8 mouse cellular contexts compared by ENCODE assay signal in genomic region chr8:69822386-69823191, GRCm38 (mm10). TPM values are rescaled to one million over a fixed set of nuclear protein-coding genes. Genes with fewer than 3 reads are reported as not detected.
DNase-seq lines count a peak whose midpoint lies in the region; ATAC-seq and TF ChIP-seq lines count a peak whose summit lies in the region.

Gene Lpar2, plus strand, starts transcription at chr8:69822429.

- peak within 1 kb of the TSS; percentile 79 for H3K9ac ChIP-seq in ES-E14 (ENCODE audit: insufficient read depth, low read depth, low read length, poor library complexity, severe bottlenecking)
- peak within 1 kb of the TSS; percentile 79 for H3K9ac ChIP-seq in embryonic facial prominence, embryonic 11.5 days (replicated peaks; ENCODE audit: low read length)
- peak within 1 kb of the TSS; percentile 58 for H3K9ac ChIP-seq in hindbrain, embryonic 12.5 days
- peak within 1 kb of the TSS; percentile 71 for H3K9ac ChIP-seq in limb, embryonic 14.5 days (ENCODE audit: low read depth, low read length, severe bottlenecking)
- peak within 1 kb of the TSS; percentile 78 for H3K9ac ChIP-seq in midbrain, embryonic 13.5 days (replicated peaks)

- peak within 1 kb of the TSS; percentile 39 for H3ac ChIP-seq in C2C12 (ENCODE audit: control insufficient read depth, insufficient read length, low read depth)

- no peaks in the 10 kb centered on the region for H3K79me2 ChIP-seq in C2C12 (ENCODE audit: control insufficient read depth, insufficient read depth)

- TF ChIP-seq CTCF in C2C12 (IDR thresholded peaks at IDR 0.05; ENCODE audit: control insufficient read depth, insufficient read depth, insufficient read length) = no peak
- TF ChIP-seq CTCF in testis, adult 2 months (IDR thresholded peaks at IDR 0.05; ENCODE audit: control insufficient read depth, insufficient read depth, insufficient replicate concordance, low read depth, low read length) = no peak

- TF ChIP-seq POLR2A in limb, embryonic 14.5 days (IDR thresholded peaks at IDR 0.05; ENCODE audit: borderline replicate concordance, extremely low read depth, insufficient read depth, insufficient read length) = no peak
- peak; percentile 45 for TF ChIP-seq POLR2A in testis, adult 2 months (IDR thresholded peaks at IDR 0.05; ENCODE audit: control insufficient read depth, low read depth, low read length)

- DNase-seq in ES-E14 (ENCODE audit: low read depth, low spot score) = peak; percentile 72
- DNase-seq in embryonic facial prominence, embryonic 11.5 days (ENCODE audit: low spot score) = peak; percentile 92
- peak; percentile 79 for DNase-seq in limb, embryonic 14.5 days (ENCODE audit: low spot score)
- no peak for DNase-seq in adipocyte (ENCODE audit: low spot score)

- peak within 1 kb of the TSS; percentile 80 for H3K4me2 ChIP-seq in embryonic facial prominence, embryonic 11.5 days (ENCODE audit: low read depth, low read length)
- H3K4me2 ChIP-seq in hindbrain, embryonic 12.5 days (replicated peaks) = peak within 1 kb of the TSS; percentile 79
- H3K4me2 ChIP-seq in limb, embryonic 14.5 days (replicated peaks; ENCODE audit: low read depth, low read length, severe bottlenecking) = peak within 1 kb of the TSS; percentile 70
- H3K4me2 ChIP-seq in midbrain, embryonic 13.5 days (replicated peaks) = peak within 1 kb of the TSS; percentile 78

- no peaks in the 10 kb centered on the region for H3K9me3 ChIP-seq in ES-E14 (ENCODE audit: control insufficient read depth, insufficient read depth, low read depth, low read length)
- no peaks in the 10 kb centered on the region for H3K9me3 ChIP-seq in embryonic facial prominence, embryonic 11.5 days (replicated peaks; ENCODE audit: control insufficient read depth, low read length)
- no peaks in the 10 kb centered on the region for H3K9me3 ChIP-seq in hindbrain, embryonic 12.5 days (replicated peaks)
- no peaks in the 10 kb centered on the region for H3K9me3 ChIP-seq in limb, embryonic 14.5 days (ENCODE audit: control insufficient read depth, low read length)
- no peaks in the 10 kb centered on the region for H3K9me3 ChIP-seq in midbrain, embryonic 13.5 days

- peak; percentile 75 for ATAC-seq in embryonic facial prominence, embryonic 11.5 days (replicated peaks; ENCODE audit: insufficient number of reproducible peaks, low FRiP score, low TSS enrichment, low read depth)
- ATAC-seq in hindbrain, embryonic 12.5 days (ENCODE audit: low FRiP score) = peak; percentile 80
- peak; percentile 87 for ATAC-seq in limb, embryonic 14.5 days (ENCODE audit: low FRiP score, low read depth)
- peak; percentile 84 for ATAC-seq in midbrain, embryonic 13.5 days

- 1% methylated on average over 31 of the region's 35 CpGs for WGBS in embryonic facial prominence, embryonic 11.5 days
- under 1% methylated on average over 32 of the region's 35 CpGs for WGBS in hindbrain, embryonic 12.5 days
- under 1% methylated on average over 21 of the region's 35 CpGs for WGBS in limb, embryonic 14.5 days
- WGBS in midbrain, embryonic 13.5 days = under 1% methylated on average over 32 of the region's 35 CpGs

- H3K4me1 ChIP-seq in ES-E14 (ENCODE audit: control insufficient read depth in 2 of 2, insufficient read depth in 2 of 2, low read length in 2 of 2, poor library complexity in 1 of 2) = peaks cover 0 to 19% of the 10 kb centered on the region in 2 experiments; a peak in 1 of 4 replicates
- no peaks in the 10 kb centered on the region; the same call in 1 of the 2 replicates for H3K4me1 ChIP-seq in embryonic facial prominence, embryonic 11.5 days (ENCODE audit: control insufficient read depth, insufficient read depth, low read length)
- peaks cover 32% of the 10 kb centered on the region for H3K4me1 ChIP-seq in hindbrain, embryonic 12.5 days
- peaks cover 17% of the 10 kb centered on the region for H3K4me1 ChIP-seq in limb, embryonic 14.5 days (ENCODE audit: control insufficient read depth, insufficient read depth, low read length)
- peaks cover 41% of the 10 kb centered on the region for H3K4me1 ChIP-seq in midbrain, embryonic 13.5 days (replicated peaks)
- H3K4me1 ChIP-seq in testis, adult 2 months (ENCODE audit: control insufficient read depth, insufficient read depth, low read length) = peaks cover 13% of the 10 kb centered on the region

- H3K27ac ChIP-seq in ES-E14 (ENCODE audit: insufficient read depth, low read depth, low read length, poor library complexity, severe bottlenecking) = peak within 1 kb of the TSS; percentile 36
- peak within 1 kb of the TSS; percentile 35 for H3K27ac ChIP-seq in embryonic facial prominence, embryonic 11.5 days (replicated peaks; ENCODE audit: low read depth, low read length)
- peak within 1 kb of the TSS; percentile 58 for H3K27ac ChIP-seq in hindbrain, embryonic 12.5 days
- H3K27ac ChIP-seq in limb, embryonic 14.5 days (replicated peaks; ENCODE audit: low read depth, low read length) = peak within 1 kb of the TSS; percentile 71
- H3K27ac ChIP-seq in midbrain, embryonic 13.5 days = peak within 1 kb of the TSS; percentile 79
- H3K27ac ChIP-seq in testis, adult 2 months (ENCODE audit: control insufficient read depth, insufficient read depth, low read depth, low read length) = peak within 1 kb of the TSS; percentile 89

- H3K79me3 ChIP-seq in C2C12 (ENCODE audit: low read depth) = no peaks in the 10 kb centered on the region

- H3K27me3 ChIP-seq in C2C12 (ENCODE audit: control insufficient read depth, insufficient read depth, insufficient read length) = no peaks in the 10 kb centered on the region
- H3K27me3 ChIP-seq in embryonic facial prominence, embryonic 11.5 days (ENCODE audit: control insufficient read depth, insufficient read depth, low read length) = no peaks in the 10 kb centered on the region
- no peaks in the 10 kb centered on the region for H3K27me3 ChIP-seq in hindbrain, embryonic 12.5 days
- H3K27me3 ChIP-seq in limb, embryonic 14.5 days (ENCODE audit: control insufficient read depth, insufficient read depth, low read length) = no peaks in the 10 kb centered on the region
- H3K27me3 ChIP-seq in midbrain, embryonic 13.5 days = peaks cover 29% of the 10 kb centered on the region
- no peaks in the 10 kb centered on the region for H3K27me3 ChIP-seq in testis, adult 2 months (ENCODE audit: control insufficient read depth, insufficient read depth, low read length)

- H3K36me3 ChIP-seq in C2C12 (ENCODE audit: control insufficient read depth, insufficient read depth) (peaks cover 10% of the 10 kb centered on the region), ES-E14 (ENCODE audit: control insufficient read depth, insufficient read depth, low read length, poor library complexity, severe bottlenecking) (peaks cover 5% of the 10 kb centered on the region; the same call in 1 of the 2 replicates)
- no peaks in the 10 kb centered on the region for H3K36me3 ChIP-seq in embryonic facial prominence, embryonic 11.5 days (replicated peaks; ENCODE audit: control insufficient read depth, insufficient read depth, low read depth, low read length)
- H3K36me3 ChIP-seq in hindbrain, embryonic 12.5 days = peaks cover 40% of the 10 kb centered on the region
- H3K36me3 ChIP-seq in limb, embryonic 14.5 days (ENCODE audit: control insufficient read depth, insufficient read depth, low read length) = peaks cover 21% of the 10 kb centered on the region
- H3K36me3 ChIP-seq in midbrain, embryonic 13.5 days = peaks cover 53% of the 10 kb centered on the region
- H3K36me3 ChIP-seq in testis, adult 2 months (ENCODE audit: control insufficient read depth, insufficient read depth, low read length) = no peaks in the 10 kb centered on the region

- in situ Hi-C loops in ES-E14 (cut with MboI; ENCODE audit: low sequenced_read_pairs in 2 of 2, unreplicated experiment in 2 of 2) = no loop called here

- peak within 1 kb of the TSS; percentile 25 for H3K4me3 ChIP-seq in C2C12 (ENCODE audit: insufficient read depth, poor library complexity, severe bottlenecking)
- peak within 1 kb of the TSS; percentile 74 to 83 for H3K4me3 ChIP-seq in ES-E14 (ENCODE audit: insufficient read depth in 1 of 2, low read depth in 1 of 2, low read length in 2 of 2, poor library complexity in 1 of 2, severe bottlenecking in 1 of 2)
- peak within 1 kb of the TSS; percentile 66 for H3K4me3 ChIP-seq in embryonic facial prominence, embryonic 11.5 days (ENCODE audit: low read depth, low read length)
- peak within 1 kb of the TSS; percentile 45 for H3K4me3 ChIP-seq in hindbrain, embryonic 12.5 days
- H3K4me3 ChIP-seq in limb, embryonic 14.5 days (replicated peaks; ENCODE audit: low read length) = peak within 1 kb of the TSS; percentile 51
- peak within 1 kb of the TSS; percentile 62 for H3K4me3 ChIP-seq in midbrain, embryonic 13.5 days (replicated peaks)
- peak within 1 kb of the TSS; percentile 90 for H3K4me3 ChIP-seq in testis, adult 2 months (ENCODE audit: control insufficient read depth, low read depth, low read length)

TF ChIP-seq in C2C12, 6 proteins besides CTCF, POLR2A, EP300 and RAD21:
- no peak for TF ChIP-seq MYOD1 (IDR thresholded peaks at IDR 0.05; ENCODE audit: control insufficient read depth, insufficient read length, low read depth)
- no peak for TF ChIP-seq FOSL1 (IDR thresholded peaks at IDR 0.05; ENCODE audit: insufficient read depth, low read length, poor library complexity, severe bottlenecking)
- TF ChIP-seq MYOG (IDR thresholded peaks at IDR 0.05; ENCODE audit: control insufficient read depth, extremely low read depth, insufficient read length) = no peak
TF ChIP-seq in C2C12: peak in this region for 0.

TF ChIP-seq in ES-E14, 5 proteins besides CTCF, POLR2A, EP300 and RAD21:
- TF ChIP-seq HCFC1 (IDR thresholded peaks at IDR 0.05; ENCODE audit: borderline replicate concordance, insufficient read depth, low read length) = peak; percentile 30; the same call in 1 of the 2 replicates
- TF ChIP-seq ZC3H11A (IDR thresholded peaks at IDR 0.05; ENCODE audit: borderline replicate concordance, low read depth, low read length) = no peak
- no peak for TF ChIP-seq MAFK (IDR thresholded peaks at IDR 0.05; ENCODE audit: insufficient read depth, low read depth, low read length)
- TF ChIP-seq CHD2 (IDR thresholded peaks at IDR 0.05; ENCODE audit: low read depth, low read length) = no peak
- TF ChIP-seq ZNF384 (IDR thresholded peaks at IDR 0.05; ENCODE audit: low read depth, low read length) = no peak

RNA-seq across cellular contexts. Expression of gene Lpar2, which starts in this region (rescaled TPM):
- polyA plus RNA-seq in C2C12 (2012; fragmentation: generic; extraction: Trizol) = 1.5 TPM
- 5.6 and 8.3 TPM in 2 replicates for total RNA-seq in ES-E14 (2012; rRNA removed)
- polyA plus RNA-seq in embryonic facial prominence, embryonic 11.5 days (2014; fragmentation: Nextera tagmentation; extraction: Ambion mirVana) = 1.8 and 2.1 TPM in 2 replicates
- polyA plus RNA-seq in hindbrain, embryonic 12.5 days (2016; fragmentation: Nextera tagmentation; extraction: Ambion mirVana) = 0.57 and 0.70 TPM in 2 replicates
- polyA plus RNA-seq in limb, embryonic 14.5 days (2012; rRNA removed) = 4.1 and 6.4 TPM in 2 replicates
- 1.5 TPM in 2 replicates for polyA plus RNA-seq in limb, embryonic 14.5 days (2014; fragmentation: Nextera tagmentation; extraction: Ambion mirVana)
- 0.58 and 0.64 TPM in 2 replicates for polyA plus RNA-seq in midbrain, embryonic 13.5 days (2015; fragmentation: Nextera tagmentation; extraction: Ambion mirVana)
- polyA plus RNA-seq in testis, adult 2 months (2012; rRNA removed) = 7.9 and 10.1 TPM in 2 replicates

Comparison
In these comparisons a context has a peak if more than half of its experiments do, and no peak if none do; other contexts are left out.
1. Peak in ATAC-seq, H3K4me3 ChIP-seq, H3K27ac ChIP-seq, H3K9ac ChIP-seq and H3K4me2 ChIP-seq in hindbrain, embryonic 12.5 days; RNA of the gene not detected or under 1 TPM.
2. Peak in ATAC-seq, H3K4me3 ChIP-seq, H3K27ac ChIP-seq, H3K9ac ChIP-seq and H3K4me2 ChIP-seq in midbrain, embryonic 13.5 days; RNA of the gene not detected or under 1 TPM.
3. H3K4me3 ChIP-seq: peak in every context shown above with its lines; median percentile 90 in testis, adult 2 months; 78 in ES-E14; 66 in embryonic facial prominence, embryonic 11.5 days; 62 in midbrain, embryonic 13.5 days; 51 in limb, embryonic 14.5 days; 45 in hindbrain, embryonic 12.5 days; 25 in C2C12.
4. H3K27ac ChIP-seq: peak in every context shown above with its lines; median percentile 89 in testis, adult 2 months; 79 in midbrain, embryonic 13.5 days; 71 in limb, embryonic 14.5 days; 58 in hindbrain, embryonic 12.5 days; 36 in ES-E14; 35 in embryonic facial prominence, embryonic 11.5 days.